Mouse (Mus musculus): ENCODE results near the gene Mdh1b.

The Mdh1b gene

DNA sequence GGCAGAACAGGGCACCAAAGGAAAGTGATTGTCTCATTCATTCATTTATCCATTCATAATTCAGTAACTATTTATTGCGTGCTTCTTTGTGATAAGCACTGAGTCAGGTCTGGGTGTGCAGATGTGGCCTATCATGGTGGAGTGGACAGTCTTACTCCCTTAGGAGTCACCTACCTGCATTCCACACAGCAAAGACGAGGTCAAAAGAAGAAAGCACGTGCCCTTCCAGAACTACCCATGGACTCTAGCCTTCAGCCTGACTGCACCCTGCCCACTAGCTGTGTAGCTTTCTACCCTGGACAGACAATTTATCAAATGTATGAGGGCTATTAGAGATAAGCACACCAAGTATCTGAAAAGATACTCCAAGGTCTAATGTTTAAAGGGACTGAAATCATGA, 54.1 kb downstream of the Mdh1b start:
- TF ChIP-seq GATA4 (IDR thresholded peaks at IDR 0.05; ENCODE audit: insufficient replicate concordance, low read length), result no peak

DNA sequence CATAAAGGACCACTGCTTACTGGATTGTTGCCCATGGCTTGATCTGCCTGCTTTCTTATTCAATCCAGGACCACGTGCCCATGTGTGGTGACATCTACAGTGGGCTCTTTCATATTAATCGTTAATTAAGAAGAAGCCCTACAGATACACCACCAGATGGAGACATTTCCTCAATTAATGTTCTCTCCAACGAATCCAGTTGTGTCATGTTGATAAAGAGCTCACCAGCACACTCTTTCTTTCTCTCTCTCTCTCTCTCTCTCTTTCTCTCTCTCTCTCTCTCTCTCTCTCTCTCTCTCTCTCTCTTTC, 61.3 kb downstream of the Mdh1b start:
- TF ChIP-seq GATA4 (IDR thresholded peaks at IDR 0.05; ENCODE audit: insufficient replicate concordance, low read length), result no peak

DNA sequence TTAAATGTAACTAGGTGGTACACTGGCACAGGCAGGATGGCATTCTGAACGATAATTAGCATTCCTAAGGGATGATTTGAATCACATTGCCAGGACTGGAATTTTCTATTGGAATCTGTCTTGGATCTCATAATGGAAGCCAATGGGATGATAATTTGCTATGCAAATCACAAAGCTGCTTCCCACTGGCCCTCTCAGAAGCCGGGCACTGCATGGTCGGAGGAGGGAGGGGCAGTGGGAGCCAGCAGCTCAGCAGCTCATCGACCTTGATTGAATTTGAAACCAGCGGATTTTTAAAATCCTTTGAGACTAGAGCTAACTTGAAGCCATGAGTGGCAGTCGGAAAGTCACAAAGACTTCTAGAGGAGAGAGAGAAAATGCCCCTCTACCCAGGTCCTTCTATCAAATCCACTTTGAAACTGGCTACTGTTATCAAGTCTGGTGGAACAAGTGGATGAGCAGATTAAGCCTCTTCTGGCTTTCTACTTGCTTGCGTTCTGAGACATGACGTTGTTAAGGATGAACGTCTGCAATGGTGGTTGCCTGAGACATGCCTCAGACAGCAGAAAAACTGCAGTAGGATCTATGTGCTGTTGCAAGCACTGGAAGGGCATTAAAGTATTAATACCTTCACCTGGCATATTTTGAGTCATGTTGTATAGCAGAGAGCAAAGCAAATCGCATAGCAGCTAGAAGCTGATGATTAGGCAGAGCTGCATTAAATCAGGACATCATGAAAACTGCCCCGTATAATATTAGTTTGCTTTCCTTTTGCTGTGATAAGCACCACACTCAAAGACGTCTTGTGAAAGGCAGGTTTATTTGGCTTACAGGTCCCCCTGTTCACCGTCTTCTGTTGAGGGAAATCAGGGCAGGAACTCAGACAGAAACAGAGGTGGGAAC, 61.9 kb downstream of the Mdh1b start:
- TF ChIP-seq GATA4 (IDR thresholded peaks at IDR 0.05; ENCODE audit: insufficient replicate concordance, low read length), result no peak

DNA sequence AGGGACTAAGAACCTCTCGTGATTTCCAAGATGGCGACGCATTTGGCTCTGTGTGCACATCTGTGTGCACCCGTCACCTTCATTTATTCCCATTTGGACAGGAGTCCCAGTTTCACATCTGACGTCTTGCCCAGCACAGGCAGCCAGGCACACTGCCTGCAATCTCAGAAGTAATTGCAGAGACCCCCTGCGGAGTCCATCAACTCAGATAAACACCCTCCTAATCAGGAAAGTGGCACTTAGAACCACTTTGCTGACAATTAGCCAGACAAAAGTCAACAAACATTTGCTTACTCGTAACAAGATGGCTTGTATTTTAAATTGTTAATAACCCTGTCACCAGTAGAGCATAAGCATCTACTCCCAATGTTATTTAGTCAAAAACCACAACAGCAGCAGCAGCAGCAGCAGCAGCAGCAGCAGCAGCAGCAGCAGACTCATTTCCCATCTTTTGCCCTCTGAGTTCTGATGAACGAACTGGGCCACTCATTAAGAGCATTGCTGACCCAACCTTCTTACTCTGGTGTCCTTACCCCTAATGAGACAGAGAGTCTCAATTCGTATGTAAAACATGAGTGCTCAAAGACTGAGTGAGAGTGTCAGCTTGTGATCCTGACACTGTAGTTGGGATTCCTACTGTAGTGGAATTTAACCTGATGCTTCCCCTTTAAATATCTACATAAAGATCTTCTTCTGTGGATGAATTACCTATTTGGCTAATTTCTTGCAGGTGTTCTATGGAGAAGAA, 62.7 kb downstream of the Mdh1b start:
- no peak for TF ChIP-seq GATA4 (IDR thresholded peaks at IDR 0.05; ENCODE audit: insufficient replicate concordance, low read length)

DNA sequence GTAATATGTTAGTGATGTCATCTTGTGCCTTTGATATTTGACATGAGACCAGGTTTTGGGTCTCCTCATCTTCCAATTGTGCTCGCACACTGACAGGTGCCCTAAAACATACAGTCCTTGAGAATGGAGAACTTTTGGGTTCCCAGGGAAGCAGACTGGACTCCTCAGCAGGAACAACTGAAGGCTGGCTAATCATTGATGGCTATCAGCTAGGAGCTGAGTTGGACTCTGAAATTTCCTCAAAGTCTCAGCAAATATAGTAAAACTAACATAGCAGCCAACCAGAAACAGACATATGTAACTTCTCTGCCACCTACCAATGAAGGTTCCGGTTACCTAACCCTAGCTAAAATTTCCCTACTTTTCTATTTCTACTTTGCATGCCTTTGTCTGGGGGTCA, 64.0 kb downstream of the Mdh1b start:
- TF ChIP-seq GATA4 (IDR thresholded peaks at IDR 0.05; ENCODE audit: insufficient replicate concordance, low read length), result no peak

DNA sequence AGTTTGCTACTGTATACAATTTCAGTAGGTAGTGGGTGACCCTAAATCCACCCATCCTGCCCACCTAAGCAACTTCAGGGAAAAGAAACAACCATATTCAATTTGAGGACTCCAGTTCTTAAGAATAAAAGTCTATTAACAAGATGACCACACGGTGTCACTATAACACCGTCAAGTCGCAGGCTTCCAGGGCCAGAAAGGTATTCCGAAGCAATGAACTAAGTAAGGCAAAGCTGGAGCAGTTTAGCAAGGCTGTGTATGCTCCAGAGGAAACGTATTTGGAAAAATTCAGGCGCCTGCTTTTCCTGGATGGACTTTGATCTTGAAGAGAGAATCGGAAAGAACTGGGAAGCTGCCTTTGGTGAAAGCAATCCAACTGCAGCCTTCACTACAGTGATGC, 70.5 kb downstream of the Mdh1b start:
- no peak for TF ChIP-seq GATA4 (IDR thresholded peaks at IDR 0.05; ENCODE audit: insufficient replicate concordance, low read length)

DNA sequence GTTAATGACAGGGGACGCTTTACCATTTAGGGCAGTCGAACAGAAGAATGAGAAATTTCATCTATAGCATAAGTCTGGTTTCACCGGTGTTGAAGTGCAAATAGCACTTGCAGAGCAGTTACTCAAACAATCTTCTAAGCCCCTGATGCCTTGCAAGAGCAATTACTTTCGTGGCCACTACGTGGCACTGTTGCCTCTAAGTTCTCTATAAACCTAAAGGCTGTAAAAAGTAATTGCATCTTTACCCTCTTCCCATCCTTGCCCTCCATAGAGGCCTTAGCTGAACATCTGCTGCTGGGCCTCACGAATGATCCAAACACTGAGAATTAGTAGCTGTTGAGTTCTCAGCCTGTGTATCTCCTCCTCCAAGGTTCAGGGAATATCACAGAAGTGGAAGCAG, 72.1 kb downstream of the Mdh1b start:
- TF ChIP-seq GATA4 (IDR thresholded peaks at IDR 0.05; ENCODE audit: insufficient replicate concordance, low read length), result no peak

Measured in liver, adult (tissue).